Mouse (Mus musculus) stomach, embryonic 15.5 days (tissue): ENCODE results near the gene Frmpd2. TPM values are rescaled to one million over a fixed set of nuclear protein-coding genes. Genes with fewer than 3 reads are reported as not detected.

Experiments
- ATAC-seq: fragments of 200-750 bp; cut with Nextera tagmentation; 2 replicates; pipeline ENCODE4 v1.8.0; 2017; ENCODE audit warnings: low read depth, moderate number of reproducible peaks, moderate TSS enrichment; ENCODE audit not compliant: insufficient read depth, low FRiP score
- H3K27ac ChIP-seq: fragments of 300-500 bp; sonication (generic); 2 replicates; pipeline ENCODE4 v1.5.1; 2015; ENCODE audit warnings: mild to moderate bottlenecking, inconsistent platforms
- H3K27me3 ChIP-seq: fragments of 300-500 bp; sonication (generic); replicated peaks from 2 replicates; pipeline ENCODE4 v1.6.1; 2015; ENCODE audit warnings: inconsistent platforms
- H3K36me3 ChIP-seq: fragments of 300-500 bp; sonication (generic); 2 replicates; pipeline ENCODE4 v1.6.1; 2015; ENCODE audit warnings: inconsistent platforms
- H3K4me1 ChIP-seq: fragments of 300-500 bp; sonication (generic); 2 replicates; pipeline ENCODE4 v1.6.1; 2015; ENCODE audit warnings: inconsistent platforms
- H3K4me2 ChIP-seq: fragments of 300-500 bp; sonication (generic); 2 replicates; pipeline ENCODE4 v1.6.1; 2015; ENCODE audit warnings: mild to moderate bottlenecking, inconsistent platforms
- H3K4me3 ChIP-seq: fragments of 300-500 bp; sonication (generic); replicated peaks from 2 replicates; pipeline ENCODE4 v1.5.1; 2015; ENCODE audit warnings: inconsistent platforms
- H3K9ac ChIP-seq: fragments of 300-500 bp; sonication (generic); 2 replicates; pipeline ENCODE4 v1.6.1; 2015; ENCODE audit warnings: inconsistent platforms
- H3K9me3 ChIP-seq: fragments of 300-500 bp; sonication (generic); 2 replicates; pipeline ENCODE4 v1.6.1; 2016; ENCODE audit warnings: inconsistent platforms
- WGBS: fragments of 180-500 bp; shearing (Covaris S2); methylation state at CpG from one replicate; pipeline ENCODE4 v1.1.7; 2015; 5-methylcytosine and 5-hydroxymethylcytosine counted together
- polyA plus RNA-seq: library from polyadenylated mRNA; unstranded; fragments of >200 nt; fragmentation: Nextera tagmentation; extraction: Ambion mirVana; gene quantifications from 2 replicates; pipeline ENCODE4 v1.2.1, GENCODE M21; 2015

The Frmpd2 gene
- polyA plus RNA-seq, 1 experiment from 2014 or later: 0.12 TPM

DNA sequence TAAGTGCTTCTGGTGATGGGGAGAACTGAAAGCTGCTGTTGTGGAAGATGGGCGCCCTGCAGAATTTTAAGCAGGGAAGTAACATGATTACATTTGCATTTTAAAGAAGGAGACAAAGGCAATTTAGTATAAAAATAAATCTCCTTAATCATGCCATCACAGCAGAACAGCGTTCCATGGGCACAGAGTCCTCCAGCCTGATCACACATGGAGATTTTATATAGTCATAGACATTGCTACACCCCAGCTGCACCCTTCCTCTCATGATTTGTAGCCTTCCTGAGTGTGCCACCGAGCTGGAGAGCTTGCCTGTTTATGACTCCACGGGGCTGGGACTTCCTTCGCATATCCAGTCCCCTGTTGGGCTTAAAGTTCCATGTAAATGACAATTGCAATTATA is 42.4 kb downstream of the Frmpd2 start:
- Histone ChIP-seq H3K36me3 (no peaks in the 10 kb centered on the region), H3K4me3 (no peak overlapping the region), H3K27ac (no peak overlapping the region), H3K4me2 (no peak overlapping the region), H3K4me1 (no peaks in the 10 kb centered on the region), H3K27me3 (no peaks in the 10 kb centered on the region), H3K9ac (no peak overlapping the region), H3K9me3 (no peaks in the 10 kb centered on the region)
- ATAC-seq: no peak
- WGBS: 57% methylated on average over 5 of the region's 5 CpGs

DNA sequence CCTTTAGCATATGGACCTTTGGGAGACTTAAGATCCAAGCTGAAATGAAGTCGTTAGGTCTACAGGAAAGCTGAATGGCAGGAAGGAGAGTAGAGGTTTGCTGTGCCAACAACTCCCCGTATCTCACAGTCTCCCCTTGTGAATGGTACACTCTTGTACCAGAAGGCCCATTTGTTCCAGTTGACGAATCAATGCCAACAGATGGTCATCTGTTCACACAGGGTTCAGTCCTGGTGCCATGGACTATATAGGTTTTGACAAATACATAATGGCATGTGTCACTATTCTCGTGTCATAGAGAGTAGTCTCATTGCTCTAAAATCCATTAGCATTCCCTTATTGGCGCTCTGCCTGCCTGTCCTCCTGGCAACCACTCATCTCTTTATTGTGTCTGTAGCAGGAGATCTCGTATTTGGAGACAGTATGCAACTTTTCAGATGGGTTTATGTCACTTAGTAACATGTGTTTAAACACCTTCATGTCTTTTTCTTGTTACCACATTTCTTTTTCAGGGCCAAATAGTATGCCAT is 43.3 kb downstream of the Frmpd2 start:
- no peaks in the 10 kb centered on the region for H3K36me3 ChIP-seq
- no peak overlapping the region for H3K27ac ChIP-seq
- H3K9ac ChIP-seq: no peak overlapping the region
- H3K9me3 ChIP-seq: no peaks in the 10 kb centered on the region
- H3K27me3 ChIP-seq: no peaks in the 10 kb centered on the region
- no peak for ATAC-seq
- no peak overlapping the region for H3K4me3 ChIP-seq
- no peak overlapping the region for H3K4me2 ChIP-seq
- 76% methylated on average over 6 of the region's 6 CpGs for WGBS
- no peaks in the 10 kb centered on the region for H3K4me1 ChIP-seq

DNA sequence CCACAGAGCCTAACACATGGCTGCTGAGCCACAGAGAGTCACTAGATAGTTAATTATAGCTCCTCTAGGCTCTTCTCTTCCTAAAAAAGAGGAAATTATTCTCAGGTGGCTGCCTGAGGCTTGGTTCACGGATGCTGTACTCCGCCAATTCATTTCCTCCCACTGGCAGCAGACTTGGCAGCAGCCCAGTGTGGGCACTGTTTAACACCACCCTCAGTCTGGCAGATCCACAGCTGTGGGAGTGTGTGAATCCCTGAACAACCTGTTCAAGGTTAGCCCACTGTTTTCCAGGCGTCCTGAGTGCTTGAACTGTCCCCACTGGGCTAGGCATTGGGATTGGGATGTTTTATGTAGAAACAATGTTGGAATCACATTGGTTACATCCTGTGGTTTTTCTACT is 50.0 kb downstream of the Frmpd2 start:
- no peaks in the 10 kb centered on the region for H3K36me3 ChIP-seq
- H3K27me3 ChIP-seq: no peaks in the 10 kb centered on the region
- no peak overlapping the region for H3K9ac ChIP-seq
- no peaks in the 10 kb centered on the region for H3K4me1 ChIP-seq
- WGBS: 69% methylated on average over 3 of the region's 3 CpGs
- no peak overlapping the region for H3K27ac ChIP-seq
- no peak for ATAC-seq
- no peak overlapping the region for H3K4me3 ChIP-seq
- no peaks in the 10 kb centered on the region for H3K9me3 ChIP-seq
- no peak overlapping the region for H3K4me2 ChIP-seq

DNA sequence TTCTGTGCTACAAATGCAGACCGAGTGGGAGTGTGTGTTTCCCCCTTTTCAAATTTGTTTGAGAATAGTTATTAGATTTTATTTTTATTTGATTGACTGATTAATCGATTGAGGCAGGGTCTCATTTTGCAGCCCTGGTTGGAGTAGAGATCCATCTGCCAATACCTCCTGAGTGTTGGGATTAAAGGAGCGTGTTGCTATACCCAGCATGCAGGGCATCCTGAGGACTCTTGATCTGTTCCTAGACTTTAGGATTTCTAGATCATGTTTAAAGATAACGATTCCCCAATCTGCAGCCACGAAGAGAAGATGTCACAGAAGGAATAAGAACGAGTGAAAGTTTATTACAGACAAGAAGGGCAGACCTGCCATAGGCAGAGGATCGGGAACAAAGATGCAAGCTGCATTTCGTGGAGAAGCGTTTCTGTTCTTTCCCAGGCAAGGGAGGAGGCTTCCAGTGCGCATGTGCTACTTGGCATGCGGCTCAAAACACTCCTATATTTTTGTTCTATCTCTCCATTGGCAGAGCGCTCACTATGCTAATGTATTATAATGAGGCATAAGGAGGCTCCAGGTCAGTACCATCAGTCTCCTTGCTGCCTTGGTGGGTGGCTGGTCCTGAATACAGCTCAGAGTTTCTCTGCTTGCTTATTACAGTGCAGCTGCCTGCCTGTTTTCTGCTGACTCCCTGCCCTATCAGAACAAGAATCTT is 53.9 kb downstream of the Frmpd2 start:
- ATAC-seq: no peak
- Histone ChIP-seq H3K27me3 (no peaks in the 10 kb centered on the region), H3K4me3 (no peak overlapping the region), H3K9me3 (no peaks in the 10 kb centered on the region), H3K9ac (no peak overlapping the region), H3K36me3 (no peaks in the 10 kb centered on the region), H3K4me1 (no peaks in the 10 kb centered on the region), H3K27ac (no peak overlapping the region), H3K4me2 (no peak overlapping the region)
- WGBS: 66% methylated on average over 12 of the region's 12 CpGs

DNA sequence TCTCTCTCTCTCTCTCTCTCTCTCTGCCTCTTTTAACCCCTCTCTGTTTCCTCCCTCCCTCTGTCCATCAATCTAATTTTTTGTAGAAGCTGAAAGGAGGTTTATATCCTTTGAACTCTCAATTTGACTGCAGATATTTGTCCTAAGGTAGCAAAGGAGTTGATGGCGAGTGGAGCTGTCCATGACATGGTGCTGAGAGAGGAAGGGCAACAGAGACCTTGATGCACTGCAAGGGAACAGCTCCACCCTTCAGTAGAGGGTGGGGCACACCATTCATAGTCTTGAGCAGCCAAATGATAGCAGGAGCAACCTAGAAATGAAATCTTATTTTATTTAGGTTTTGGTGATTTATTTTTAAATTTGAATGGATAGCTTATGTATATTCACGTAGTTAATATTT is 55.1 kb downstream of the Frmpd2 start:
- Histone ChIP-seq H3K27ac (no peak overlapping the region), H3K9me3 (no peaks in the 10 kb centered on the region), H3K36me3 (no peaks in the 10 kb centered on the region), H3K9ac (no peak overlapping the region), H3K4me3 (no peak overlapping the region), H3K4me2 (no peak overlapping the region), H3K4me1 (no peaks in the 10 kb centered on the region), H3K27me3 (no peaks in the 10 kb centered on the region)
- no peak for ATAC-seq
- 49% methylated on average over 2 of the region's 2 CpGs for WGBS

DNA sequence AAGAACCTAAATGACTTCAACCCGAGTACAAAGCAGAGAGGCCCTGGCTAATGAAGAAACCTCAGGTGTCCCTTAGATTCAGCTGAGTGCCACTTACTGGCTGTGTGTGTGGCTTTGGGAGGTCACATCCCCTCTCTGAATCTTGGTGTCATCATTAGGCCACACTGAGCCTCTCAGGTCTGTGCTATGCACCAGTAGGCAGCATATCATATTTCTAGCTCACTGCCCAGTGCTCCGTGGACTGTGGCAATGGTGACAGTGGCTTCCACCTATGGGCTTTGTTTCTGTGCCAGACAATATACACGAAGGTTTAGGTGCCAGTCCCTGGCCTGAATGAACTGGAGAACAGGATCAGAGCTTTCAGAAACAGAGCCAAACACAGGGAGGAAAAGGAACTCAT is 56.4 kb downstream of the Frmpd2 start:
- no peak overlapping the region for H3K4me3 ChIP-seq
- WGBS: 54% methylated on average over 3 of the region's 3 CpGs
- H3K36me3 ChIP-seq: no peaks in the 10 kb centered on the region
- H3K27ac ChIP-seq: no peak overlapping the region
- no peak overlapping the region for H3K9ac ChIP-seq
- H3K27me3 ChIP-seq: no peaks in the 10 kb centered on the region
- H3K4me1 ChIP-seq: no peaks in the 10 kb centered on the region
- H3K4me2 ChIP-seq: no peak overlapping the region
- H3K9me3 ChIP-seq: no peaks in the 10 kb centered on the region
- ATAC-seq: no peak

DNA sequence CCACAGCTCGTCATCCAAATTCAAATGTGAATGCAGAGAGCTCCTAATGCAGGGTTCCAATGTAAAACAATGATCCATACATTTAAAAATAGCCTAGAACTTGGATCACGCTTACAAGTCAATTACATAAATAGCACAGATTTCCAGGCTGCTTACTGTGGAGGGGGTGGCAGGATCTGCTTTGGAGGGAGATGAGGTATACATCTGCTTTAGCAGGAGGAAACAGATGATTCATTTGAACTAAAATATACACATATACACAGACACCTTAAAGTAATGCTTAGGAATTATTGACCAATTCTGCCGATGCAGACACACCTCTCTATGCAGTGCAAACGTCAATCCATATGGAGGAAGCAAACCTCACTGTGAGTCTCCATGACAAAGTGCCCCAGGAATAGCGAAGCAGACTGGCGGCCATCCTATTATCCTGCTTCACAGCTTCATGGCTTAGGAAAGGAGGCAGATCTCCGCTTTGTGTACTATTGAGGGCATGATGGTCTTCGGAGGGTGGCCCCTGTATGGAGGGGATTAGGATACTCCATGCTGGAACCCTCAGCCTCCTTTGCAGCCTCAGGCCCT is 59.9 kb downstream of the Frmpd2 start:
- no peaks in the 10 kb centered on the region for H3K36me3 ChIP-seq
- H3K4me1 ChIP-seq: no peaks in the 10 kb centered on the region
- WGBS: 73% methylated on average over 8 of the region's 8 CpGs
- no peak overlapping the region for H3K4me2 ChIP-seq
- no peak overlapping the region for H3K9ac ChIP-seq
- H3K4me3 ChIP-seq: no peak overlapping the region
- H3K9me3 ChIP-seq: no peaks in the 10 kb centered on the region
- H3K27me3 ChIP-seq: no peaks in the 10 kb centered on the region
- no peak for ATAC-seq
- H3K27ac ChIP-seq: no peak overlapping the region

DNA sequence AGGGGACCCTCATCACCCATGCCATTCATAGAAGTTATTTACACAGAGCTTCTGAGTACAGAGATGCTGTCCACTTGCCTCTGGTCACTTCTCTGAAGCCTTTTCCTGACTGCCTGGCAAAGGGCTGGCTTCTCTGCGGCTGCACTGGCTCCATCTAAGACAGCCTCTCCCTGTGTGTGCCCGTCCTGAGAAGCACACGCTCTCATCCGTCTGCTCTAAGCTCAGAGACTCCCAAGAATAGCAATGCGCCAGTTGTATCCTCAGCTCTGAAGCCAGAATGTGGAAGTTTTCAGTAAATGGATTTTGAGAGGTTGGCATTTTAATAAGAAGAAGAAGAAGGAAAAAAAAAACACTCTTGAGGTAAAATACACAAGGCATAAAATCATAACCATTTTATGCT is 61.3 kb downstream of the Frmpd2 start:
- H3K4me1 ChIP-seq: no peaks in the 10 kb centered on the region
- H3K27ac ChIP-seq: no peak overlapping the region
- no peak for ATAC-seq
- no peak overlapping the region for H3K4me2 ChIP-seq
- no peak overlapping the region for H3K4me3 ChIP-seq
- H3K27me3 ChIP-seq: no peaks in the 10 kb centered on the region
- no peak overlapping the region for H3K9ac ChIP-seq
- H3K9me3 ChIP-seq: no peaks in the 10 kb centered on the region
- H3K36me3 ChIP-seq: no peaks in the 10 kb centered on the region
- 81% methylated on average over 5 of the region's 5 CpGs for WGBS

DNA sequence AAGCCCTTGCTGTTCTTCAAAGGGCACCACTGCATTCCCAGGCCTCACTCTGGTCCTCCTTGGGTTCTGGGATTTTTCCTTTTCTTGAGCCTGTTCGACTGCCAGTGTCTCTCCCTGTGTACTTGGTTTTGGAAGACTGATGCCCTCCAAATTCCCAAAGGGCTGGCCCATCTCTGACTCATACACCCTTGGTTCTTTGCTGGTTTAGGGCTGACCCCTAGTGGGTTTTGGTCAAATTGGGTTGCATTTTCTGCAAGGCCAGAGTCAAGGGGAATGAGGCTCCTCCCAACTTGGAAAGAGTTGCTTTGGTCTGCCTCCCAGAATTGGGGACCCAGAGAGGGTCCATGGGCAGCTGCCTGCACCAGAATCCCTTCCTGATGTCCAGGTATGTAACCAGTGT is 62.0 kb downstream of the Frmpd2 start:
- Histone ChIP-seq H3K36me3 (no peaks in the 10 kb centered on the region), H3K27ac (no peak overlapping the region), H3K4me3 (no peak overlapping the region), H3K4me2 (no peak overlapping the region), H3K27me3 (no peaks in the 10 kb centered on the region), H3K4me1 (no peaks in the 10 kb centered on the region), H3K9ac (no peak overlapping the region), H3K9me3 (no peaks in the 10 kb centered on the region)
- no peak for ATAC-seq
- 37% methylated on average over 1 of the region's 1 CpGs for WGBS

DNA sequence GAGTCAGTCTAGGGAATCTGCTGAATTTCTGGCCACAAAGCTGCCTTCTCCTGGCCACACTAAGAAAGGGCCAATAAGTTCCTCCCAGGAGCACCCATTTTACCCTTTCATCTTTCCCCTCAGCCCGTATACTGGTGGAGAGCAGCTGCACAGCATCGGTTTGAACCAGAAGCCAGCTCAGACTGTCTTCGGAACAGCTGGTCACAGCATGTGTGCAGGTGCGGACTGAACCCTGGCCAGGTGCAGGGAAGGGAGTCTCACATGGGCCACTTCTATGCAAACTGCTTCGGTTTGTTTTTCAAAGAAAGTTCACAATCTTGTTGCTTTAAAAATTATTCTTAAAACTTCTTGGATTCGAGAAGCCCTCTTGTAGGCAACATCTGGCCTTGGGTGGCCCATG is 63.8 kb downstream of the Frmpd2 start:
- Histone ChIP-seq H3K4me2 (no peak overlapping the region), H3K27ac (no peak overlapping the region), H3K4me1 (no peaks in the 10 kb centered on the region), H3K27me3 (no peaks in the 10 kb centered on the region), H3K9ac (no peak overlapping the region), H3K4me3 (no peak overlapping the region), H3K9me3 (no peaks in the 10 kb centered on the region), H3K36me3 (no peaks in the 10 kb centered on the region)
- ATAC-seq: no peak
- 70% methylated on average over 6 of the region's 6 CpGs for WGBS

DNA sequence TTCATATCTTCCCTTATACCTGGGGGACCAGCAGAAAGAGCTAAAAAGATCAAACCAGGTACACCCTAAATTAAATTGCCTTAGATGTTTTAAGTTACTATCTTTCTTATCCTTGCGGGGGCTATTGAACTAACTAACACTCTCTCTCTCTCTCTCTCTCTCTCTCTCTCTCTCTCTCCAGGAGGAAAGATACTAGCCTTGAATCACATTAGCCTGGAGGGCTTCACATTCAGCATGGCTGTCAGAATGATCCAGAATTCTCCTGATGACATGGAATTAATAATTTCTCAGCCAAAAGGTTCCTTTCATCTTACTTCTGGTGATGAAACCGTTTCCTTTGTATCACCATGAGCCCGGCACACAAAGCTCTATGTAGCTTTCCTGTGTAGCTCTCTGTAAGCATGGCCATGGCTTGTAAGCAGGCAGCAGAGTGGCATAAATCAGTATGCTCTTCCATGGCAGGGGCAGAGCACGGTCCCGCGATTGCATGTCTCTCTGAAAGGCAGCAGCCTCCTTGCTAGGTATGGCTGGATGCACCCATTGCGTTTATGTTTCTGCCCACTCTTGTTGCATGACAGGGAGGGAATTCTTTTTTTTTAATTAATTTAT is 68.2 kb downstream of the Frmpd2 start:
- no peak for ATAC-seq

DNA sequence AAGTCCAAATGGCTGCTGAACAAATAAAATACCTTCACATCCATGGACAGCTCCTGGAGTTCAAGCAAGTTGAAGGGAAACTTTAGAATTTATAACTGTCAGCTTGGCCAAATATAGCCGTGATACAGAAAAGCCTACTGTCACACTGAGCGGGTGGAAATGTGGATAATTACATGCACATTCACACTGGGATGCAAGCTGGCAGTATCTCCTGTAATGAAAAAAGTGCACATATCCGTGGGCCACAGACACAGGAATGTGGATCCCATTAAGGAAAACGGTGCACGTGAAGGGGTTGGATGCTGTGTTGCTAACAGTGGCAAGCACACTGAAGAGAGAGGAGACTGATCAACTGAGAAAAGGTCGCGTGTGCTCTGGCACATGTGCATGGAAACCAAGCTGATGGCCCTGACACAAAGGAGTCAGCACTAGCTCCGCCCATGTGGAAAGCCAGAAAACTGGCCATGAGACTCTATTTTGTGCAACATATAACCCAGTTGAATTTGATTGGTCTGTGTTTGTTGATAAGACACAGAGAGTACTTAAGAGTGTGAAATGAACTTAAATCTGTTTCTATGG is 74.2 kb downstream of the Frmpd2 start:
- no peak overlapping the region for H3K4me2 ChIP-seq
- 77% methylated on average over 8 of the region's 8 CpGs for WGBS
- H3K27ac ChIP-seq: no peak overlapping the region
- no peaks in the 10 kb centered on the region for H3K9me3 ChIP-seq
- H3K27me3 ChIP-seq: no peaks in the 10 kb centered on the region
- no peak overlapping the region for H3K4me3 ChIP-seq
- no peaks in the 10 kb centered on the region for H3K4me1 ChIP-seq
- no peak overlapping the region for H3K9ac ChIP-seq
- no peak for ATAC-seq
- no peaks in the 10 kb centered on the region for H3K36me3 ChIP-seq

More for the DNA sequence above, 68.2 kb downstream of the Frmpd2 start:
- no peak overlapping the region for H3K9ac ChIP-seq
- H3K4me2 ChIP-seq: no peak overlapping the region
- no peaks in the 10 kb centered on the region for H3K36me3 ChIP-seq
- H3K9me3 ChIP-seq: no peaks in the 10 kb centered on the region
- H3K4me1 ChIP-seq: no peaks in the 10 kb centered on the region
- no peak overlapping the region for H3K4me3 ChIP-seq
- no peaks in the 10 kb centered on the region for H3K27me3 ChIP-seq
- WGBS: 81% methylated on average over 7 of the region's 7 CpGs
- no peak overlapping the region for H3K27ac ChIP-seq
